ENCODE assay signal across 8 mouse cellular contexts in the genomic region with DNA sequence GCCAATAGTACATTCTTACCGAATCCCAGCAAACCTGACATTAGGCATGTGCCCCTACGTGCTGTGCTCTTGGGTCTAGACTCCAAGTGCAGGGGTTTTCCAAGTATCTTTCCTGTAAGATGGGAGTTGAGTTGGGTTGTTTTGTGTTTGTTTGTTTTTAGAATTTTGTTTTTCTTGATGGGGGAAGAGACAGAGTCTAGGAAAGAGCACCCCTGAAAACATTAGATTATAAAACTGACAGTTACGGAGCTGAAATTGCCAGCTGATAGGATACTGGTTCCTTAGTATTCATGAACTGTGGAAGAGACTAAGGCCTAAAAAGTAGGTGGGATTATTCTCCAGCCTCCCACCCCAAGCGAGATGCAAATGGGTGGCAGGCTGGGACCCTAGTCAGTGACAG. TPM values are rescaled to one million over a fixed set of nuclear protein-coding genes. Genes with fewer than 3 reads are reported as not detected.
DNase-seq lines count a peak whose midpoint lies in the region; ATAC-seq and TF ChIP-seq lines count a peak whose summit lies in the region.

No protein-coding gene starts in this region.

- H3K79me2 ChIP-seq in heart, adult 2 months (replicated peaks; ENCODE audit: control insufficient read depth, insufficient read depth, low read length) = peaks cover 6% of the 10 kb centered on the region
- peaks cover 71% of the 10 kb centered on the region for H3K79me2 ChIP-seq in liver, adult 2 months (ENCODE audit: control insufficient read depth, insufficient read depth, low read length)

- peak overlapping the region; percentile 4 for H3K9ac ChIP-seq in heart, adult 2 months (ENCODE audit: low read depth, low read length)
- H3K9ac ChIP-seq in liver, adult 2 months (ENCODE audit: low read depth, low read length) = peak overlapping the region; percentile 48
- no peak overlapping the region for H3K9ac ChIP-seq in hindbrain, postnatal 0 days (replicated peaks; ENCODE audit: low read length)
- no peak overlapping the region for H3K9ac ChIP-seq in midbrain, embryonic 15.5 days

- no peaks in the 10 kb centered on the region for H3K27me3 ChIP-seq in heart, adult 2 months (ENCODE audit: control insufficient read depth, insufficient read depth, low read length)
- no peaks in the 10 kb centered on the region for H3K27me3 ChIP-seq in liver, adult 2 months (ENCODE audit: control insufficient read depth, insufficient read depth, low read length)
- H3K27me3 ChIP-seq in hindbrain, postnatal 0 days (ENCODE audit: insufficient read depth, low read length) = no peaks in the 10 kb centered on the region
- H3K27me3 ChIP-seq in midbrain, embryonic 15.5 days (replicated peaks) = no peaks in the 10 kb centered on the region

- no peak for TF ChIP-seq EP300 in heart, adult 2 months (IDR thresholded peaks at IDR 0.05; ENCODE audit: insufficient read depth, low read depth, low read length)

- H3K4me3 ChIP-seq in heart, adult 2 months = no peak overlapping the region; the same call in 1 of the 2 replicates
- H3K4me3 ChIP-seq in liver, adult 2 months (ENCODE audit: insufficient read depth, low read depth, low read length) = no peak overlapping the region
- no peak overlapping the region for H3K4me3 ChIP-seq in hindbrain, postnatal 0 days (ENCODE audit: low read length)
- no peak overlapping the region for H3K4me3 ChIP-seq in midbrain, embryonic 15.5 days

- TF ChIP-seq POLR2A in heart, adult 2 months (IDR thresholded peaks at IDR 0.05; ENCODE audit: insufficient read depth, low read depth, low read length) = no peak
- no peak for TF ChIP-seq POLR2A in liver, adult 2 months (IDR thresholded peaks at IDR 0.05; ENCODE audit: extremely low read depth, insufficient read depth, low read length)

- intact Hi-C loops in heart, adult 2 months (cut with DNase I) = no loop called here
- intact Hi-C loops in heart, postnatal 14 days (cut with DNase I) = no loop called here
- intact Hi-C loops in left cerebral cortex, postnatal 25 days (cut with DNase I) = no loop called here

- H3K9me3 ChIP-seq in hindbrain, postnatal 0 days (ENCODE audit: low read length) = no peaks in the 10 kb centered on the region
- H3K9me3 ChIP-seq in midbrain, embryonic 15.5 days = no peaks in the 10 kb centered on the region

- DNase-seq in heart, adult 2 months = no peak
- no peak for DNase-seq in heart, postnatal 14 days
- DNase-seq in liver, adult 2 months (ENCODE audit: extremely low read depth, low read depth, low spot score) = no peak
- no peak for DNase-seq in liver
- no peak for DNase-seq in hindbrain, postnatal 0 days (ENCODE audit: low spot score)
- DNase-seq in left cerebral cortex, postnatal 25 days (ENCODE audit: low spot score in 2 of 2) = no peak
- DNase-seq in adrenal gland, postnatal 25 days = no peak

- no peak for ATAC-seq in hindbrain, postnatal 0 days
- no peak for ATAC-seq in midbrain, embryonic 15.5 days (replicated peaks)

- peak overlapping the region; percentile 90 for H3K27ac ChIP-seq in heart, adult 2 months
- H3K27ac ChIP-seq in liver, adult 2 months (replicated peaks; ENCODE audit: insufficient read depth, low read depth, low read length) = peak overlapping the region; percentile 90
- H3K27ac ChIP-seq in hindbrain, postnatal 0 days = peak overlapping the region; percentile 43; the same call in 1 of the 2 replicates
- H3K27ac ChIP-seq in midbrain, embryonic 15.5 days = peak overlapping the region; percentile 39; the same call in 1 of the 2 replicates

- 77% methylated on average over 4 of the region's 4 CpGs for WGBS in heart, adult 2 months
- WGBS in liver, adult 2 months = 57% methylated on average over 4 of the region's 4 CpGs
- WGBS in hindbrain, postnatal 0 days = 81% methylated on average over 4 of the region's 4 CpGs
- WGBS in midbrain, embryonic 15.5 days = 73% methylated on average over 4 of the region's 4 CpGs

- no peak for TF ChIP-seq CTCF in heart, adult 2 months (IDR thresholded peaks at IDR 0.05)
- TF ChIP-seq CTCF in liver, adult 2 months (IDR thresholded peaks at IDR 0.05; ENCODE audit: low read depth, low read length) = no peak
- TF ChIP-seq CTCF in hindbrain, postnatal 0 days (IDR thresholded peaks at IDR 0.05; ENCODE audit: low read depth) = no peak

- peaks cover 2% of the 10 kb centered on the region; the same call in 1 of the 2 replicates for H3K36me3 ChIP-seq in heart, adult 2 months (ENCODE audit: control insufficient read depth, insufficient read depth, low read length)
- H3K36me3 ChIP-seq in liver, adult 2 months (ENCODE audit: control insufficient read depth, insufficient read depth, low read length) = no peaks in the 10 kb centered on the region
- no peaks in the 10 kb centered on the region for H3K36me3 ChIP-seq in hindbrain, postnatal 0 days (ENCODE audit: insufficient read depth, low read length)
- no peaks in the 10 kb centered on the region for H3K36me3 ChIP-seq in midbrain, embryonic 15.5 days (replicated peaks)

- H3K4me1 ChIP-seq in heart, adult 2 months (ENCODE audit: control insufficient read depth, insufficient read depth, low read length) = peaks cover 61% of the 10 kb centered on the region
- peaks cover 71% of the 10 kb centered on the region for H3K4me1 ChIP-seq in liver, adult 2 months (ENCODE audit: control insufficient read depth, insufficient read depth, low read length)
- peaks cover 61% of the 10 kb centered on the region for H3K4me1 ChIP-seq in hindbrain, postnatal 0 days (ENCODE audit: insufficient read depth, low read length)
- H3K4me1 ChIP-seq in midbrain, embryonic 15.5 days = peaks cover 99% of the 10 kb centered on the region

- no peak overlapping the region for H3K4me2 ChIP-seq in hindbrain, postnatal 0 days (ENCODE audit: low read depth, low read length)
- H3K4me2 ChIP-seq in midbrain, embryonic 15.5 days = no peak overlapping the region

RNA-seq across cellular contexts. Expression of a gene that starts 21.5 kb away (rescaled TPM):
- total RNA-seq in heart, adult 2 months (2021) = 10 to 100 TPM; 40.7 to 42.0 TPM
- 21.8 and 27.1 TPM in 2 replicates for polyA plus RNA-seq in heart, adult 2 months (2012; rRNA removed)
- 10 to 100 TPM; 53.9 to 59.4 TPM for total RNA-seq in heart, postnatal 14 days (2021)
- total RNA-seq in liver, adult 2 months (2014; rRNA removed) = 5.3 and 10.1 TPM in 2 replicates
- 10.2 and 11.0 TPM in 2 replicates for polyA plus RNA-seq in liver, adult 2 months (2012; rRNA removed)
- total RNA-seq in hindbrain, postnatal 0 days (2014; rRNA removed) = 129 and 135 TPM in 2 replicates
- polyA plus RNA-seq in hindbrain, postnatal 0 days (2015; fragmentation: Nextera tagmentation; extraction: Ambion mirVana) = 41.9 and 50.6 TPM in 2 replicates
- 77.3 and 78.8 TPM in 2 replicates for polyA plus RNA-seq in midbrain, embryonic 15.5 days (2015; fragmentation: Nextera tagmentation; extraction: Ambion mirVana)
- total RNA-seq in left cerebral cortex, postnatal 25 days (2021) = 10 to 100 TPM; 85.1 to 95.2 TPM
- total RNA-seq in adrenal gland, postnatal 25 days (2021) = 125 and 153 TPM in 2 replicates

Comparison
In these comparisons a context has a peak if more than half of its experiments do, and no peak if none do; other contexts are left out.
1. H3K27ac ChIP-seq: peak in every context shown above with its lines; median percentile 90 in heart, adult 2 months; 90 in liver, adult 2 months; 43 in hindbrain, postnatal 0 days; 39 in midbrain, embryonic 15.5 days.
2. H3K9ac ChIP-seq: peak in heart, adult 2 months (single experiment) and liver, adult 2 months (single experiment); none in hindbrain, postnatal 0 days (single experiment) and midbrain, embryonic 15.5 days (single experiment).